Mouse (Mus musculus) frontal cortex, adult (tissue): ENCODE results near the gene Tshz3.

Experiments used
- ATAC-seq: cut with Nextera tagmentation; 2 replicates; pipeline ENCODE4 v1.9.2; 2017; ENCODE audit warnings: mild to moderate bottlenecking, moderate library complexity, mixed read lengths; ENCODE audit not compliant: low TSS enrichment

The Tshz3 gene

GRCm38 (mm10) chr7:36697118-36697855 is 631 bp upstream of the Tshz3 start:
- ATAC-seq = peak; percentile 10

DNA sequence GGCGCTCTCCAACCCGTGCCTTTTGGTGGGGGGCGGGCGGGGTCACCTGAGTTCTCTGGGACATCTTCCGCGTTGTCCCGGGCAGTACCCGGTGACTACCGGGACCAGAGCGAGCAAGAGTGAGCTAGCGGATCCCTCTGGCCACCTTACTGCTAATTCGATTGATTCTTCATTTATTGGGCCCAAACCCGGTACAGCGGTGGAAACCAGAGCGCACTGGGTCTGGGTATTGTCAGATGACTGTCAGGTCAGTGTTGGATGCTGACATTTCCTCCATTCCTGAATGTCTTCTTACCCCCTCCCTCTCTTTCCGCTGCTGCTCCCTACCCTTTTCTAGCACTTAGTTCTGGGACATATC is 650 bp downstream of the Tshz3 start:
- ATAC-seq = no peak

DNA sequence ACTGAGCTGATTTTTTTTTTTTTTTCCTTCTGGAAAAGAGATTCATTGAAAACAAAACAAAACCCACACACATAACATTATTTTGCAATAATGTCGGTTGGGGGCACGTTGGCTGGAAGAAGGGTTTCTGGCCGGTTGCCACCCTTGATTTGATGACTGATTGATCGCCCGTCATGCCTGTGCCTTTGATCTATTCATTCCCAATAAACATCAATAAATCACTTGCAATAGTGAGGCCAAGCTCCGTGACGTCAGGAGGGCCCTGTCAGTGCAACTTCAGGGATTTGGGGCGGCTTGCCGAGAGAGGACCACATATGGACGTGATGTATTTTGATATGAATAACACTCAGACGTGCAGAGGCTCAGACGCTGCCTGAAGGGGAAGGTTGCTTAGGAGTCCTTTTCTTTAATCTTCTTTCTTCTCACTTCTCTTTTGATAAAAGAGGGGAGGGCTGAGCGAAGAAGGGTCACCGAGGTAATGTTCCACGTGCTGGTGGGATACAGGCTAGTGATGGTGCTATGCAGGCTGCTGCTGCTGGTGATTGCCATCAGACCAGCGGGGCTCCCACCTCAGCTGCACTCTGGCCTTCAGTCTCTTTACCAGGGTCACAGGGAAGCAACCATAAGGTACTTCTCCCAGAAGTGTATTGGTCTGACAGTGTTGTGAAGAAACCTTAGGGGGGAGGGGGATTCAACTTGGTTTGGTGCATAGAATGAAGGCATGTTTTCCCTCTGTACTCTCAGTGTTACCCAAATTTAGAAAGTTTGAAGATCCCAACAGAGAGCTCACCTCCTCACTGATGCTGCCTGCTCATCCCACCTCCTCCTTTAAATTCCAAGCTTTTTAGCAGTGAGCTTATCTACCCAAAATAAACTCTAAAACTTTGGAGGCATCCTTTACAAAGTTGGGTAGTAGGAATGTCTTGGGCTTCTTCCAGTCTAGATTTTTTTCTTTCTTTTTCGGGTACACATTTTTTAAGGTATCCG is 1.4 kb downstream of the Tshz3 start:
- ATAC-seq = no peak; the same call in 1 of the 2 replicates

- no peak for ATAC-seq
These were observed 8.7 kb downstream of the Tshz3 start for GRCm38 (mm10) chr7:36706636-36707035.

GRCm38 (mm10) chr7:36707266-36707665 is 9.3 kb downstream of the Tshz3 start:
- no peak for ATAC-seq

DNA sequence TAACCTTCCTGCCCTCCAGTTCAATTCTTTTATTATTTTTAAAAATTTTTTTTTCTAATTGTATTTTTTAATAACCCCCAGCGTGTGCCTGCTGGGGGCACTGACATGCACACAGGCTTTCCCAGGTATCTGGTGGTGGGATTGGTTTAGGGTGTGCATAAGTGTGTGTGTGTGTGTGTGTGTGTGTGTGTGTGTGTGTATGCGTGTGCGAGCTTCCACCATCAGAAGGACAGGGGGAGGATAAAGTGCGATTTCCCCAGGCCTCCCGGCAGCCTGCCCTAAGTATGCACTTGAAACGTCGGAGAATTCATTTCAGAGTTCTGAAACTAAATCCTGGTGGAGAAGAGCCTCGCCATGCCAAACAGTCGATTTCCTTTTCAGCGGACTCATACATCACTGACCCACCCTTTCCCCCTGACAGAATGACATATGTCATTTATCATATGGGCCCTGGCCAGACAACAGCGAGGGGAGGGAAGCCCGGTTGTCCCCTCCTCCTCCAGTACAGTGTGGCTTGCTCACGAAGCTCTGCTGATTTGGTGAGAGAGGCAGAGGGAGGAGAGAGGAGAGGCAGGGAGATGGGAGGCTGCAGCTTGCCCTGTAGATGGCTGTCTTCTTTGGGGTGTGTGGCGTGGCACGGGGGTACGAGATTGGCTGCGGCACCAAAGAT is 9.9 kb downstream of the Tshz3 start:
- peak; percentile 86 for ATAC-seq

GRCm38 (mm10) chr7:36708823-36709222 is 10.9 kb downstream of the Tshz3 start:
- ATAC-seq = no peak

GRCm38 (mm10) chr7:36709239-36709638 is 11.3 kb downstream of the Tshz3 start:
- ATAC-seq = peak; percentile 18; the same call in 1 of the 2 replicates

- no peak for ATAC-seq
These were observed 12.1 kb downstream of the Tshz3 start for GRCm38 (mm10) chr7:36709974-36710373.

DNA sequence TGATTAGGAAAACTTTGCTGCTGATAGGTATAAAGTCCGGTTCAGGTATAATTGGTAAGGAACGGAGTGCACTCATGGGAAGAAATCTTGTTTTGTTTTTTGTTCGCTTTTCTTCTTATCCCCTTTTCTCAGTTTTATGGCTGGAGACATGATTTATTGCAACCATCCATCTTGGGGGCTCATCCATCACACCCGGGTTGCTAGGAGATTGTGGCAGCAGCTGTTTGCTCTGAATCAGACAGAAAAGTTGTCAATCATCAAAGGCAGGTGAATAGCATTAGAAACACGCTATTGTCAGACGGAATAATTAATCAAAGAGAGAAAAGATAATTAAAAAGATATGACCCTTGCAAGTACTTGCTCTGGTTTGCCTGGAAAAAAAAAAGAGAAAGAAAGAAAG is 12.5 kb downstream of the Tshz3 start:
- ATAC-seq = no peak

GRCm38 (mm10) chr7:36711766-36712165 is 13.8 kb downstream of the Tshz3 start:
- ATAC-seq = no peak

DNA sequence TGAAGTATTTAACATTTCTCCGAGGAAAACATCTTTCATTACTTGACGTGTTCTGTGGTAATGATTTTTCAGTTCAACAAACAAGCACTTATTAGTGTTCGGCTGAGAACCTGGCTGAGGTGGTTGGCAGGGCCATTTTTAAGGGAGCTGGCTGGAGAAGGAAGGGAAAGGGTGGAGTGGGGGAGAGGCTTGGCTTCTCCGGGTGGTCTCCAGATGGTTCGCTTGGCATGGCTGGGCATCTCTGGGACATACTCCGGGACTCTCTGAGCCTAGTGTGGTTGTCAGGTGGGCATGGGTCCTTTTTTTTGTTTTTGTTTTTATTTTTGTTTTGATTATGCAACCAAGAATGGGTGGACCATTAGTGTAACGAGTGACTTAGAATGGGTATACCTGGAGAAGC is 16.4 kb downstream of the Tshz3 start:
- ATAC-seq = no peak

DNA sequence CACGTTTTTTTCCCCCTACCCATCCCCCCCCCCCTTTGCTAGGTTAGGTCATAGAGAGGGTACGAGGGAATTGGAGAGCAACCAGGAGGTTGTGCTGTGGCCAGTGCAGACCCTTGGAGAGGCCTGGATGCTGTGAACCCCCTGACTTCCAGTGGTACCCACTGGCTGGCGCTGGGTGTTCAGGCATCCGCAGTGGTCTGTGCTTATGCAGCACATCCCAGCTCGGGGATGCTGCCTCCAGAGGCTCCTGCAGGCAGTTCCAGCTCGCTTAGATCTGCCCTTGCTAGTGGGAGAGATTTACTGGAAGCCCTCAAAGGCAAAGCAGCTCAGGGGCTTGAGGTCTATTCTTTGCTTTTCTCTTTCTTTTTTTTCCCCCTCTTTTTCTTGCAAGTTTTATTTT is 19.3 kb downstream of the Tshz3 start:
- peak; percentile 79 for ATAC-seq

DNA sequence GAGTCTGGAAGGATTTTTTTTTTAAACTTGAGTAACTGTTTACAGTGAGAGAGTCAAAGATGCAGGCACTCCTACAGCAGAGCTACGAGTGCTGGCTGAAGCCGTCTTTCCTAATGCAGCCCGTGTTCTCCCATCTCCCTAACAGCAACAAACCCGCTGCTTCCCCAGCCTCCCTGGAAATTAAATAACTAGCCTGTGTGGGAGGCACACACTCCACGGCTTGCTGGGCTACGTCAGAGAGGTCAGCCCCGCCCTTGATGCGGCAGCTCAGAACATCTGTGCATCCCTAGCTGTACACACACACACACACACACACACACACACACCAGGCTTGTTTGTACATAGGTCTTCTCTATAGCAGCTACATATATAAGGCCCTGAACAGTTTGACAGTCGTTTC is 22.9 kb downstream of the Tshz3 start:
- peak; percentile 36 for ATAC-seq

DNA sequence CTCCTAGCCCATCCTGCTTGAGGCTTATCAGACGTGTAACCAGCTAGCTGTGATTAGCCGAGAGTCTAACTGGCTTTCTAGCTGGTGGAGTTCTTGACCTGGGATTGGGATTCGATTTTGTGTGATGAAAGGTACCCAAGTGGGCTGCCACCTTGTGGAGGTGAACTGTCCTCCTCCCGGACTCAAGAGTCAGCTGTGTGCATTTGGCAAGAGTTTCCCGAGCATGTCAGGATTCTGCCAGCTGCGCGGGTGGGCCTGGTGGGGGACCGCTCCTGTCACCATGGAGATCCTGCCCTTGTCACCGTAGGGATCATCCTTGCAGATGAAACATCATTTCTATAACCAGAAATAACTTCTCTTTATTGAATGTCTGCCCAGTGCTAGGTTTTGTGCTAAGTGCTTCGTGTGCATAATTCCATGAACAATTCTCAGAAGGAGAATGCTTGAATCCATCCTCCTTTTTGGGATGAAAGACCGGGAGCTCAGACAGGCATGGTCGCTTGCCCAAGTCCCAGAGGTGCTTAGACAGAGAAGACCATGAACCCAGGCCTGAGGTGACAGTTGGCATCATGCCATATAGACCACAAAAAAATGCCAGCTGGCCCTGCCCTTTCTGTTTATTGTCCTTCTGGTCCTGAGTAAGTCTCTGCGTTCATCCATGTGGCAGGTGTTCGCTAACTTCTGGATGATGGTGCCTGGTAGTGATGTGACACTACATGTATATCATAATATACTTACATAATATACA is 38.6 kb downstream of the Tshz3 start:
- ATAC-seq = 0 out of 2 replicates have a peak, but pooled peaks have one; percentile 22

- no peak for ATAC-seq
These were observed 53.6 kb downstream of the Tshz3 start for GRCm38 (mm10) chr7:36751480-36751879.

- no peak for ATAC-seq
These were observed 69.7 kb downstream of the Tshz3 start for GRCm38 (mm10) chr7:36767501-36768092.

GRCm38 (mm10) chr7:36773086-36773485 is 75.2 kb downstream of the Tshz3 start:
- ATAC-seq = no peak

GRCm38 (mm10) chr7:36776956-36777355 is 79.0 kb downstream of the Tshz3 start:
- no peak for ATAC-seq

- no peak for ATAC-seq
These were observed 80.5 kb downstream of the Tshz3 start for GRCm38 (mm10) chr7:36778456-36778855.

- ATAC-seq = no peak
These were observed 86.4 kb downstream of the Tshz3 start for GRCm38 (mm10) chr7:36784243-36784773.
